Mouse (Mus musculus) liver, postnatal 0 days (tissue): ENCODE measurements around the gene Rab34. TPM values are rescaled to one million over a fixed set of nuclear protein-coding genes. Genes with fewer than 3 reads are reported as not detected.

Experiments used
- ATAC-seq: fragments of 200-750 bp; cut with Nextera tagmentation; 2 replicates; pipeline ENCODE4 v1.8.0; 2017; ENCODE audit warnings: mild to moderate bottlenecking, moderate library complexity
- DNase-seq: peaks from one replicate; pipeline ENCODE4 v3.0.0-alpha.2; 2016
- H3K27ac ChIP-seq: fragments of 300-500 bp; sonication (generic); 2 replicates; pipeline ENCODE4 v1.5.1; 2014; ENCODE audit warnings: antibody characterized with exemption, moderate library complexity, mild to moderate bottlenecking, low read depth
- H3K27me3 ChIP-seq: fragments of 300-500 bp; sonication (generic); 2 replicates; pipeline ENCODE4 v1.6.1; 2014; ENCODE audit warnings: low read length, control low read depth, mixed read lengths; ENCODE audit not compliant: insufficient read depth
- H3K36me3 ChIP-seq: fragments of 300-500 bp; sonication (generic); replicated peaks from 2 replicates; pipeline ENCODE4 v1.6.1; 2014; ENCODE audit warnings: mild to moderate bottlenecking, control low read depth, low read length, moderate library complexity, mixed read lengths; ENCODE audit not compliant: insufficient read depth
- H3K4me1 ChIP-seq: fragments of 300-500 bp; sonication (generic); 2 replicates; pipeline ENCODE4 v1.6.1; 2014; ENCODE audit warnings: antibody characterized with exemption, mild to moderate bottlenecking, control low read depth; ENCODE audit not compliant: insufficient read depth
- H3K4me2 ChIP-seq: fragments of 300-500 bp; sonication (generic); 2 replicates; pipeline ENCODE4 v1.6.1; 2014; ENCODE audit warnings: low read depth, mild to moderate bottlenecking, low read length, moderate library complexity, mixed read lengths
- H3K4me3 ChIP-seq: fragments of 300-500 bp; sonication (generic); 2 replicates; pipeline ENCODE4 v1.5.1; 2014; ENCODE audit warnings: low read depth, low read length
- H3K9ac ChIP-seq: fragments of 300-500 bp; sonication (generic); replicated peaks from 2 replicates; pipeline ENCODE4 v1.6.1; 2014; ENCODE audit warnings: mild to moderate bottlenecking, moderate library complexity
- H3K9me3 ChIP-seq: fragments of 300-500 bp; sonication (generic); 2 replicates; pipeline ENCODE4 v1.6.1; 2016; ENCODE audit warnings: mild to moderate bottlenecking, control low read depth, low read length, mixed read lengths
- CTCF ChIP-seq: sonication (generic); IDR thresholded peaks from 2 replicates; pipeline ENCODE4 v1.5.1; 2016; ENCODE audit warnings: antibody characterized with exemption, low read depth
- EP300 ChIP-seq: IDR thresholded peaks from 2 replicates; pipeline ENCODE4 v1.6.1; 2016; ENCODE audit warnings: antibody characterized with exemption, low read depth, mild to moderate bottlenecking
- WGBS: fragments of 180-500 bp; shearing (Covaris S2); extraction: QIAGEN DNeasy Blood & Tissue Kit; methylation state at CpG from one replicate; pipeline ENCODE4 v1.1.7; 2014; ENCODE audit not compliant: insufficient replicate concordance; 5-methylcytosine and 5-hydroxymethylcytosine counted together
- microRNA-seq: library from miRNA; unstranded; fragments of <30 nt; microRNA quantifications from one replicate; pipeline ENCODE4, GENCODE M21; 2016
- polyA plus RNA-seq: library from polyadenylated mRNA; unstranded; fragments of >200 nt; fragmentation: Nextera tagmentation; extraction: Ambion mirVana; gene quantifications from 2 replicates; pipeline ENCODE4 v1.2.1, GENCODE M21; 2015

Rab34 gene
- polyA plus RNA-seq, 1 experiment from 2014 or later = 28.9 TPM

GRCm38 (mm10) chr11:78215709-78216317 is 27.6 kb downstream of the Rab34 start:
- H3K27me3 ChIP-seq = no peaks in the 10 kb centered on the region
- no peaks in the 10 kb centered on the region for H3K9me3 ChIP-seq
- no peak overlapping the region for H3K27ac ChIP-seq
- H3K36me3 ChIP-seq = peaks cover 87% of the 10 kb centered on the region
- no peaks in the 10 kb centered on the region for H3K4me1 ChIP-seq
- DNase-seq = no peak
- 86% methylated on average over 11 of the region's 11 CpGs for WGBS
- no peak overlapping the region for H3K9ac ChIP-seq
- ATAC-seq = no peak
- TF ChIP-seq EP300 = no peak
- TF ChIP-seq CTCF = no peak
- no peak overlapping the region for H3K4me3 ChIP-seq
- no peak overlapping the region for H3K4me2 ChIP-seq

- TF ChIP-seq CTCF = no peak
- Histone ChIP-seq H3K4me1 (no peaks in the 10 kb centered on the region), H3K9ac (no peak overlapping the region), H3K9me3 (no peaks in the 10 kb centered on the region), H3K27ac (no peak overlapping the region), H3K4me3 (no peak overlapping the region), H3K27me3 (no peaks in the 10 kb centered on the region), H3K4me2 (no peak overlapping the region), H3K36me3 (peaks cover 90% of the 10 kb centered on the region)
- 89% methylated on average over 4 of the region's 4 CpGs for WGBS
- ATAC-seq (no peak), DNase-seq (no peak)
These were observed 35.4 kb downstream of the Rab34 start for GRCm38 (mm10) chr11:78223586-78223985.

GRCm38 (mm10) chr11:78231518-78231917 is 43.3 kb downstream of the Rab34 start:
- no peaks in the 10 kb centered on the region for H3K4me1 ChIP-seq
- ATAC-seq (no peak), DNase-seq (no peak)
- no peak overlapping the region for H3K4me3 ChIP-seq
- H3K27ac ChIP-seq = no peak overlapping the region
- H3K36me3 ChIP-seq = peaks cover 70% of the 10 kb centered on the region
- no peaks in the 10 kb centered on the region for H3K9me3 ChIP-seq
- TF ChIP-seq EP300 = no peak
- WGBS = 75% methylated on average over 6 of the region's 6 CpGs
- H3K9ac ChIP-seq = no peak overlapping the region
- no peak overlapping the region for H3K4me2 ChIP-seq
- H3K27me3 ChIP-seq = no peaks in the 10 kb centered on the region

GRCm38 (mm10) chr11:78240193-78240857 is 52.1 kb downstream of the Rab34 start:
- H3K9me3 ChIP-seq = no peaks in the 10 kb centered on the region
- no peak overlapping the region for H3K4me3 ChIP-seq
- DNase-seq (no peak), ATAC-seq (no peak)
- H3K36me3 ChIP-seq = peaks cover 16% of the 10 kb centered on the region
- H3K27ac ChIP-seq = no peak overlapping the region
- no peak overlapping the region for H3K9ac ChIP-seq
- H3K27me3 ChIP-seq = no peaks in the 10 kb centered on the region
- 87% methylated on average over 9 of the region's 9 CpGs for WGBS
- H3K4me1 ChIP-seq = peaks cover 6% of the 10 kb centered on the region; the same call in 1 of the 2 replicates
- H3K4me2 ChIP-seq = no peak overlapping the region
- TF ChIP-seq EP300 = no peak
- TF ChIP-seq CTCF = no peak

Small RNA genes lying within 50 kb of the gene (microRNA-seq; reads per million reads assigned to microRNA genes)
- gene Mir7653 = 1.2 reads per million

Other genes starting within 250 kb of the Rab34 start
- gene Phf12, start 205.7 kb upstream of the Rab34 start, polyA plus RNA-seq = 5.0 and 5.1 TPM in 2 replicates
- 9.2 and 10.6 TPM in 2 replicates for gene Dhrs13, start 156.2 kb upstream of the Rab34 start, polyA plus RNA-seq
- gene Flot2, start 150.5 kb upstream of the Rab34 start, polyA plus RNA-seq = 23.1 and 25.9 TPM in 2 replicates
- gene Eral1, start 108.0 kb upstream of the Rab34 start, polyA plus RNA-seq = 9.3 and 10.6 TPM in 2 replicates
- 5.9 and 7.5 TPM in 2 replicates for gene Fam222b, start 93.8 kb upstream of the Rab34 start, polyA plus RNA-seq
- gene Traf4, start 22.8 kb upstream of the Rab34 start, polyA plus RNA-seq = 15.3 and 18.9 TPM in 2 replicates
- 4.9 and 5.4 TPM in 2 replicates for gene Nek8, start 11.8 kb upstream of the Rab34 start, polyA plus RNA-seq
- gene Tlcd1, start 11.7 kb upstream of the Rab34 start, polyA plus RNA-seq = 38.2 and 40.3 TPM in 2 replicates
- gene Rpl23a, start 4.8 kb upstream of the Rab34 start, polyA plus RNA-seq = 732 and 758 TPM in 2 replicates
- gene Proca1, start 5.0 kb downstream of the Rab34 start, polyA plus RNA-seq = 0.84 and 1.00 TPM in 2 replicates
- gene Sdf2, start 57.3 kb downstream of the Rab34 start, polyA plus RNA-seq = 35.3 and 35.8 TPM in 2 replicates
- gene Supt6, start 57.6 kb downstream of the Rab34 start, polyA plus RNA-seq = 4.7 and 5.5 TPM in 2 replicates
- 29.6 and 32.7 TPM in 2 replicates for gene 2610507B11Rik, start 73.3 kb downstream of the Rab34 start, polyA plus RNA-seq
- gene BC030499, start 102.4 kb downstream of the Rab34 start, polyA plus RNA-seq = 0.07 TPM in 1 of 2 replicates, not detected in the other
- gene Spag5, start 113.1 kb downstream of the Rab34 start, polyA plus RNA-seq = 9.8 and 11.4 TPM in 2 replicates
- gene Aldoc, start 134.5 kb downstream of the Rab34 start, polyA plus RNA-seq = 12.1 and 15.4 TPM in 2 replicates
- gene Pigs, start 140.0 kb downstream of the Rab34 start, polyA plus RNA-seq = 33.1 and 34.6 TPM in 2 replicates
- gene Unc119, start 155.1 kb downstream of the Rab34 start, polyA plus RNA-seq = 63.7 and 77.0 TPM in 2 replicates
- gene Foxn1, start 198.1 kb downstream of the Rab34 start, polyA plus RNA-seq = not detected in 2 replicates
- gene Slc13a2, start 233.8 kb downstream of the Rab34 start, polyA plus RNA-seq = 0.07 and 0.08 TPM in 2 replicates